Mouse (Mus musculus): Measurements from ENCODE around the gene Patz1. TPM values are rescaled to one million over a fixed set of nuclear protein-coding genes. Genes with fewer than 3 reads are reported as not detected.

Gene Patz1
- polyA plus RNA-seq, 1 experiment from 2014 or later: 44.2 TPM

GRCm38 (mm10) chr11:3289803-3290639, 1.3 kb downstream of the Patz1 start:
- H3K9me3 ChIP-seq (ENCODE audit: control insufficient read depth, low read length): no peaks in the 10 kb centered on the region; the same call in 1 of the 2 replicates
- peaks cover 31% of the 10 kb centered on the region for H3K4me1 ChIP-seq (replicated peaks; ENCODE audit: control insufficient read depth, insufficient read depth, low read length)
- peak overlapping the region; percentile 99 for H3K27ac ChIP-seq (ENCODE audit: low read depth, low read length)
- peak overlapping the region; percentile 90 for H3K9ac ChIP-seq (ENCODE audit: low read depth, low read length)
- peak overlapping the region; percentile 93 for H3K4me3 ChIP-seq (ENCODE audit: low read depth, low read length)
- WGBS: under 1% methylated on average over 68 of the region's 92 CpGs
- no peak for DNase-seq (ENCODE audit: low spot score)
- peak; percentile 52 for ATAC-seq (replicated peaks; ENCODE audit: low FRiP score)
- H3K27me3 ChIP-seq (replicated peaks; ENCODE audit: control insufficient read depth, insufficient read depth, low read length): no peaks in the 10 kb centered on the region
- H3K36me3 ChIP-seq (ENCODE audit: control insufficient read depth, insufficient read depth, low read length): peaks cover 30% of the 10 kb centered on the region
- H3K4me2 ChIP-seq: peak overlapping the region; percentile 100

- ATAC-seq (replicated peaks; ENCODE audit: low FRiP score): peak; percentile 8; the same call in 1 of the 2 replicates
- peak; percentile 73 for DNase-seq (ENCODE audit: low spot score)
Measured at GRCm38 (mm10) chr11:3290640-3291310, 2.1 kb downstream of the Patz1 start.

GRCm38 (mm10) chr11:3291311-3292061, 2.8 kb downstream of the Patz1 start:
- Histone ChIP-seq H3K27me3 (replicated peaks; ENCODE audit: control insufficient read depth, insufficient read depth, low read length) (no peaks in the 10 kb centered on the region), H3K9me3 (ENCODE audit: control insufficient read depth, low read length) (no peaks in the 10 kb centered on the region; the same call in 1 of the 2 replicates), H3K4me1 (replicated peaks; ENCODE audit: control insufficient read depth, insufficient read depth, low read length) (peaks cover 41% of the 10 kb centered on the region), H3K9ac (ENCODE audit: low read depth, low read length) (peak overlapping the region; percentile 90), H3K36me3 (ENCODE audit: control insufficient read depth, insufficient read depth, low read length) (peaks cover 38% of the 10 kb centered on the region), H3K27ac (ENCODE audit: low read depth, low read length) (peak overlapping the region; percentile 99), H3K4me3 (ENCODE audit: low read depth, low read length) (peak overlapping the region; percentile 93), H3K4me2 (peak overlapping the region; percentile 100)
- ATAC-seq (replicated peaks; ENCODE audit: low FRiP score): no peak
- 1% methylated on average over 26 of the region's 26 CpGs for WGBS
- peak; percentile 60 for DNase-seq (ENCODE audit: low spot score)

More at GRCm38 (mm10) chr11:3290640-3291310, 2.1 kb downstream of the Patz1 start:
- H3K4me3 ChIP-seq (ENCODE audit: low read depth, low read length): peak overlapping the region; percentile 93
- H3K27ac ChIP-seq (ENCODE audit: low read depth, low read length): peak overlapping the region; percentile 99
- under 1% methylated on average over 50 of the region's 50 CpGs for WGBS
- H3K4me2 ChIP-seq: peak overlapping the region; percentile 100
- H3K4me1 ChIP-seq (replicated peaks; ENCODE audit: control insufficient read depth, insufficient read depth, low read length): peaks cover 36% of the 10 kb centered on the region
- H3K9ac ChIP-seq (ENCODE audit: low read depth, low read length): peak overlapping the region; percentile 90
- peaks cover 36% of the 10 kb centered on the region for H3K36me3 ChIP-seq (ENCODE audit: control insufficient read depth, insufficient read depth, low read length)
- H3K9me3 ChIP-seq (ENCODE audit: control insufficient read depth, low read length): no peaks in the 10 kb centered on the region; the same call in 1 of the 2 replicates
- H3K27me3 ChIP-seq (replicated peaks; ENCODE audit: control insufficient read depth, insufficient read depth, low read length): no peaks in the 10 kb centered on the region

GRCm38 (mm10) chr11:3292062-3292421, 3.4 kb downstream of the Patz1 start:
- 0% methylated on average over 8 of the region's 8 CpGs for WGBS
- Histone ChIP-seq H3K36me3 (ENCODE audit: control insufficient read depth, insufficient read depth, low read length) (peaks cover 41% of the 10 kb centered on the region), H3K27me3 (replicated peaks; ENCODE audit: control insufficient read depth, insufficient read depth, low read length) (no peaks in the 10 kb centered on the region), H3K4me2 (peak overlapping the region; percentile 100), H3K27ac (ENCODE audit: low read depth, low read length) (peak overlapping the region; percentile 99), H3K4me3 (ENCODE audit: low read depth, low read length) (peak overlapping the region; percentile 93), H3K9ac (ENCODE audit: low read depth, low read length) (peak overlapping the region; percentile 90), H3K9me3 (ENCODE audit: control insufficient read depth, low read length) (no peaks in the 10 kb centered on the region; the same call in 1 of the 2 replicates), H3K4me1 (replicated peaks; ENCODE audit: control insufficient read depth, insufficient read depth, low read length) (peaks cover 41% of the 10 kb centered on the region)
- DNase-seq (ENCODE audit: low spot score): peak; percentile 85
- ATAC-seq (replicated peaks; ENCODE audit: low FRiP score): peak; percentile 50

GRCm38 (mm10) chr11:3292711-3293249, 4.1 kb downstream of the Patz1 start:
- H3K36me3 ChIP-seq (ENCODE audit: control insufficient read depth, insufficient read depth, low read length): peaks cover 46% of the 10 kb centered on the region
- H3K9me3 ChIP-seq (ENCODE audit: control insufficient read depth, low read length): no peaks in the 10 kb centered on the region; the same call in 1 of the 2 replicates

GRCm38 (mm10) chr11:3293361-3293760, 4.7 kb downstream of the Patz1 start:
- WGBS: 59% methylated on average over 4 of the region's 4 CpGs
- DNase-seq (ENCODE audit: low spot score): no peak
- Histone ChIP-seq H3K27me3 (replicated peaks; ENCODE audit: control insufficient read depth, insufficient read depth, low read length) (no peaks in the 10 kb centered on the region), H3K9ac (ENCODE audit: low read depth, low read length) (peak overlapping the region; percentile 90), H3K36me3 (ENCODE audit: control insufficient read depth, insufficient read depth, low read length) (peaks cover 50% of the 10 kb centered on the region), H3K9me3 (ENCODE audit: control insufficient read depth, low read length) (no peaks in the 10 kb centered on the region; the same call in 1 of the 2 replicates), H3K4me2 (peak overlapping the region; percentile 100), H3K27ac (ENCODE audit: low read depth, low read length) (peak overlapping the region; percentile 99), H3K4me3 (ENCODE audit: low read depth, low read length) (peak overlapping the region; percentile 93), H3K4me1 (replicated peaks; ENCODE audit: control insufficient read depth, insufficient read depth, low read length) (peaks cover 36% of the 10 kb centered on the region)
- ATAC-seq (replicated peaks; ENCODE audit: low FRiP score): no peak

More at GRCm38 (mm10) chr11:3292711-3293249, 4.1 kb downstream of the Patz1 start:
- Histone ChIP-seq H3K4me1 (replicated peaks; ENCODE audit: control insufficient read depth, insufficient read depth, low read length) (peaks cover 40% of the 10 kb centered on the region), H3K27ac (ENCODE audit: low read depth, low read length) (peak overlapping the region; percentile 99), H3K9ac (ENCODE audit: low read depth, low read length) (peak overlapping the region; percentile 90), H3K4me2 (peak overlapping the region; percentile 100), H3K27me3 (replicated peaks; ENCODE audit: control insufficient read depth, insufficient read depth, low read length) (no peaks in the 10 kb centered on the region), H3K4me3 (ENCODE audit: low read depth, low read length) (peak overlapping the region; percentile 93)
- DNase-seq (ENCODE audit: low spot score): peak; percentile 56
- WGBS: 4% methylated on average over 8 of the region's 8 CpGs
- ATAC-seq (replicated peaks; ENCODE audit: low FRiP score): no peak

GRCm38 (mm10) chr11:3294641-3295040, 6.0 kb downstream of the Patz1 start:
- Histone ChIP-seq H3K27ac (ENCODE audit: low read depth, low read length) (no peak overlapping the region; the same call in 1 of the 2 replicates), H3K9me3 (ENCODE audit: control insufficient read depth, low read length) (no peaks in the 10 kb centered on the region; the same call in 1 of the 2 replicates), H3K4me1 (replicated peaks; ENCODE audit: control insufficient read depth, insufficient read depth, low read length) (peaks cover 35% of the 10 kb centered on the region), H3K36me3 (ENCODE audit: control insufficient read depth, insufficient read depth, low read length) (peaks cover 63% of the 10 kb centered on the region), H3K4me3 (ENCODE audit: low read depth, low read length) (peak overlapping the region; percentile 2; the same call in 1 of the 2 replicates), H3K9ac (ENCODE audit: low read depth, low read length) (peak overlapping the region; percentile 5; the same call in 1 of the 2 replicates), H3K4me2 (peak overlapping the region; percentile 100), H3K27me3 (replicated peaks; ENCODE audit: control insufficient read depth, insufficient read depth, low read length) (no peaks in the 10 kb centered on the region)
- no peak for ATAC-seq (replicated peaks; ENCODE audit: low FRiP score)
- DNase-seq (ENCODE audit: low spot score): no peak
- WGBS: 87% methylated on average over 2 of the region's 2 CpGs

GRCm38 (mm10) chr11:3296056-3296455, 7.4 kb downstream of the Patz1 start:
- H3K4me2 ChIP-seq: no peak overlapping the region
- WGBS: 69% methylated on average over 5 of the region's 5 CpGs
- H3K9me3 ChIP-seq (ENCODE audit: control insufficient read depth, low read length): no peaks in the 10 kb centered on the region; the same call in 1 of the 2 replicates
- DNase-seq (ENCODE audit: low spot score) (no peak), ATAC-seq (replicated peaks; ENCODE audit: low FRiP score) (no peak)
- H3K27ac ChIP-seq (ENCODE audit: low read depth, low read length): no peak overlapping the region
- peaks cover 35% of the 10 kb centered on the region for H3K4me1 ChIP-seq (replicated peaks; ENCODE audit: control insufficient read depth, insufficient read depth, low read length)
- peak overlapping the region; percentile 17; the same call in 1 of the 2 replicates for H3K4me3 ChIP-seq (ENCODE audit: low read depth, low read length)
- no peaks in the 10 kb centered on the region for H3K27me3 ChIP-seq (replicated peaks; ENCODE audit: control insufficient read depth, insufficient read depth, low read length)
- peaks cover 70% of the 10 kb centered on the region for H3K36me3 ChIP-seq (ENCODE audit: control insufficient read depth, insufficient read depth, low read length)
- H3K9ac ChIP-seq (ENCODE audit: low read depth, low read length): no peak overlapping the region; the same call in 1 of the 2 replicates
